Mouse (Mus musculus): ENCODE results near the gene Rap1b. TPM values are rescaled to one million over a fixed set of nuclear protein-coding genes. Genes with fewer than 3 reads are reported as not detected.

The Rap1b gene
- polyA plus RNA-seq, 1 experiment: 87.0 TPM

DNA sequence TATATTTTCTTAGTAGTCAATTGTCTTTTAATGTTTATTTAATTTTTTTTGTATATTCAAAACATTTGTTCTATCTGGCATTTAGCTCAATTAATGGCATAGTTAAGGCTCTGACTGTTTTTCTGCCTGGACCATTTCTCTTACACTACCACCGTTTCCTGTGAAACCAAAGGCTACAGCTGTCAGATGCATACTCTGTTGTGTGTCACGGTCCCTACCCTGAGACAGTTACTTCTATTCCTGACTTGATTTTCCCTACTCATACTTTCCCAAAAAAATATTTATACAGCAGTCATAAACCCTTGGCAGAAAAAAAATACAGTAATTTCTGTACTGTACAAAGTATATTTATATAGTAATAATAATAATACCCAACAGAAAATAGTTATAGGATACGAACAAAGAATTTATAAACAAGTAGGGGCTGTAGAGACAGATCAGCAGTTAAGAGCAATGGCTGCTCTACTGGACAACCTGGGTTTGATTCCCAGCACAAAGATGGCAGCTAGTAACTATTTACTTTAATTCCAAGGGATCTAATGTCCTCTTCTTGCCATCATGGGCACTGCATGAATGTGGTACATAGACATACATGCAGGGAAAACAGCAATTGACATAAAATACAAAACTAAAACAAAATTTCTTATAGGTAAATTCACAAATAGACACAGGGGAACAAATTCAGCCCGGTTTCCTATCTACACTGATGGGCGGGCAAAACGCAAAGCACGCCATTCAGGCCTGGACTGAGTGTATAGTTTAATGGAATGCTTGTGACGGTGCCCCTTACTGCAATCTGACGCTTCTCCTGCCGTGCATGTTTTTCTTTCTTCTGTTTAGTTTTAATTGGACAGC lies 78.3 kb downstream of the Rap1b start:
- no peak for TF ChIP-seq CTCF (IDR thresholded peaks at IDR 0.05; ENCODE audit: borderline replicate concordance, extremely low read depth, insufficient read depth, insufficient read length)
- no peak for TF ChIP-seq POLR2A (IDR thresholded peaks at IDR 0.05; ENCODE audit: borderline replicate concordance, extremely low read depth, insufficient read depth, insufficient read length, poor library complexity, severe bottlenecking)
- no peak for DNase-seq (ENCODE audit: low read depth)

- no peak for DNase-seq (ENCODE audit: low read depth)
- TF ChIP-seq CTCF (IDR thresholded peaks at IDR 0.05; ENCODE audit: borderline replicate concordance, extremely low read depth, insufficient read depth, insufficient read length) (no peak), POLR2A (IDR thresholded peaks at IDR 0.05; ENCODE audit: borderline replicate concordance, extremely low read depth, insufficient read depth, insufficient read length, poor library complexity, severe bottlenecking) (no peak)
These were observed 79.0 kb downstream of the Rap1b start for GRCm38 (mm10) chr10:117766896-117767160.

- TF ChIP-seq POLR2A (IDR thresholded peaks at IDR 0.05; ENCODE audit: borderline replicate concordance, extremely low read depth, insufficient read depth, insufficient read length, poor library complexity, severe bottlenecking): no peak
- TF ChIP-seq CTCF (IDR thresholded peaks at IDR 0.05; ENCODE audit: borderline replicate concordance, extremely low read depth, insufficient read depth, insufficient read length): no peak
- no peak for DNase-seq (ENCODE audit: low read depth)
These were observed 79.5 kb downstream of the Rap1b start for GRCm38 (mm10) chr10:117766111-117766895.

- TF ChIP-seq POLR2A (IDR thresholded peaks at IDR 0.05; ENCODE audit: borderline replicate concordance, extremely low read depth, insufficient read depth, insufficient read length, poor library complexity, severe bottlenecking) (no peak), CTCF (IDR thresholded peaks at IDR 0.05; ENCODE audit: borderline replicate concordance, extremely low read depth, insufficient read depth, insufficient read length) (no peak)
- no peak for DNase-seq (ENCODE audit: low read depth)
These were observed 80.5 kb downstream of the Rap1b start for GRCm38 (mm10) chr10:117765116-117765894.

GRCm38 (mm10) chr10:117764598-117764997 lies 81.2 kb downstream of the Rap1b start:
- no peak for TF ChIP-seq CTCF (IDR thresholded peaks at IDR 0.05; ENCODE audit: borderline replicate concordance, extremely low read depth, insufficient read depth, insufficient read length)
- TF ChIP-seq POLR2A (IDR thresholded peaks at IDR 0.05; ENCODE audit: borderline replicate concordance, extremely low read depth, insufficient read depth, insufficient read length, poor library complexity, severe bottlenecking): no peak
- no peak for DNase-seq (ENCODE audit: low read depth)

Other genes with a start within 250 kb of the Rap1b start
- 3.4 and 3.7 TPM in 2 replicates for gene Cpm, start 216.5 kb downstream of the Rap1b start, polyA plus RNA-seq (2012; rRNA removed)
- gene Mdm2, start 135.3 kb downstream of the Rap1b start, polyA plus RNA-seq (2012; rRNA removed): 61.4 and 70.6 TPM in 2 replicates
- gene Slc35e3, start 99.7 kb downstream of the Rap1b start, polyA plus RNA-seq (2012; rRNA removed): 31.8 and 35.5 TPM in 2 replicates
- gene Nup107, start 53.3 kb downstream of the Rap1b start, polyA plus RNA-seq (2012; rRNA removed): 29.6 and 39.0 TPM in 2 replicates